Mouse (Mus musculus): ENCODE data around the gene Acsl3.

The Acsl3 gene

DNA sequence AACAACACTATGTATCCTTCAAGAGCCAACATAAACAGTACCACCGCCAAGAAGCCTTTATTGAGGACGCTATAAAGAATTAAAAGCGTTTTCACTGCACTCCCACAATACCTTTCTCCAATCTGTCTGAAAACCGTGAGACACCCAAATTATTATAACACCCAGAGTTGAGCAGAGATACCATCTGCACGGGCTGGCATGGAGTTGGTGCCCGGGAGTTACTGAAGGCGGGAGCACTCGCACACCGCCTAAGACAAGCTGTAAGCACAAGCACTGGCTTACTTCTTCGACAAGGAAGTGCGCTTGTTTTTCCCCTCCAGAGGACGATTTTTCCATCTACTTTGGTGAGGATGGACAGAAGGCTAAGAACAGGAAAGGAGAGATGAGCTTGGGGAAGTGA, 84.6 kb downstream of the Acsl3 start:
- DNase-seq (ENCODE audit: low spot score in 2 of 2), result no peak

DNA sequence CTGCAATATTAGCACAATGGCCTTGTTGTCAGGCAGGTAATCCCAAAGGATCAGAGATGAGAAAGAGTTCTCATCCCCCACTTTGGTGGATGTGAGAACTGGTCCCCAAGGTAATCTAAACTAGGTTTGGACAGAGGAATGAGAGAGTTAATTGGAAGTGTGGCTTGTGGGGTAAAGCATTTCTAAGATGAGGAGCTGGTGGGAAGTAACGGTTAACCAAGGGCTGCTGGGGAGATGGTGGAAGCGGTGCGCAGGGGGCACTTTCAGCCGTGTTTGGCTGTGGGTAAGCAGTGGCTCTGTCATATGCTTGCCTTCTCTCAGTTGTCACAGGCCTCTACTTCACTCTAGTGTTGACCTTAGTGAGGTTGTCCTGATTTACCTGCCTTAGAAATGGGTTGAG, 85.7 kb downstream of the Acsl3 start:
- no peak for DNase-seq (ENCODE audit: low spot score in 2 of 2)

DNA sequence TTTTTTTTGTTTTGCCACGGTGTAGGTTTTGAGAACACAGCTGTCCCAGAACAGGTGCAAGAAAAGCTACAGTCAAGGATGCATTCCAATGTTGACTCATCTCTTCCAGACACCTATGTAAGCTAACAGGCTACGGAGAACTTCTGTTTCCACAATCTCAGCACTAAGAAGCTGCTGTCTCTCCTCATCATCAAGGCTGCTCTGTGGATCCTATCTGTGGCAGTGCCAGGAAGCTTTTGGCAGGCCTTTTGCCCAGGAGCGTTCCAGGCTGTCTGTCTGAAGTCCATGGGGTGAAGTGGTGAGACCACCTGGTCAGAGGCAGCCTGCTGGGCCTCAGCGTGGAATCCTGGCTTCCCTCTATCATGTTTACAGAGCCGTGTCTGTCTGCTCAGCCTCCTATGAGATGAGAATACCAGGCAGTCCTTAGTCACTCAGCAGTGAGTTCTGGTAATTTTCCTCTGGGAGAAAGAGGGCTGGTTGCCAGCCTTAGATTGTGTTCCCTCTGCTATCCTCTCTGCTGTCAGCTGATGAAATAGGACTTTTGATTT, 87.7 kb downstream of the Acsl3 start:
- no peak for DNase-seq (ENCODE audit: low spot score in 2 of 2)
